Mouse (Mus musculus): ENCODE results near the gene Insrr. TPM values are rescaled to one million over a fixed set of nuclear protein-coding genes. Genes with fewer than 3 reads are reported as not detected.

Insrr gene
- total RNA-seq, 2 experiments from 2014 or later, result 0.25 to 0.35 TPM

GRCm38 (mm10) chr3:87769506-87769905 lies 27.2 kb upstream of the Insrr start:
- intact Hi-C loops (cut with DNase I; ENCODE audit: low total_unique reads), result no loop called here

GRCm38 (mm10) chr3:87770280-87770679 lies 26.5 kb upstream of the Insrr start:
- no peak for DNase-seq
- intact Hi-C loops (cut with DNase I; ENCODE audit: low total_unique reads), result loop anchor here (5.0 kb wide), 1 partner anchor 72 kb away; no protein-coding TSS in a partner anchor

More at GRCm38 (mm10) chr3:87769506-87769905, 27.2 kb upstream of the Insrr start:
- DNase-seq, result no peak

GRCm38 (mm10) chr3:87771088-87771487 lies 25.7 kb upstream of the Insrr start:
- intact Hi-C loops (cut with DNase I; ENCODE audit: low total_unique reads), result loop anchor here (5.0 kb wide), 1 partner anchor 71 kb away; no protein-coding TSS in a partner anchor
- DNase-seq, result no peak

- no peak for DNase-seq
- intact Hi-C loops (cut with DNase I; ENCODE audit: low total_unique reads), result no loop called here
These were observed 18.5 kb upstream of the Insrr start for GRCm38 (mm10) chr3:87778283-87778682.

- DNase-seq, result no peak
- intact Hi-C loops (cut with DNase I; ENCODE audit: low total_unique reads), result no loop called here
These were observed 17.7 kb upstream of the Insrr start for GRCm38 (mm10) chr3:87779086-87779485.

GRCm38 (mm10) chr3:87783282-87784023 lies 13.3 kb upstream of the Insrr start:
- intact Hi-C loops (cut with DNase I; ENCODE audit: low total_unique reads), result no loop called here

GRCm38 (mm10) chr3:87785156-87785555 lies 11.6 kb upstream of the Insrr start:
- DNase-seq, result no peak
- intact Hi-C loops (cut with DNase I; ENCODE audit: low total_unique reads), result no loop called here

More at GRCm38 (mm10) chr3:87783282-87784023, 13.3 kb upstream of the Insrr start:
- DNase-seq, result no peak

- no peak for DNase-seq
- intact Hi-C loops (cut with DNase I; ENCODE audit: low total_unique reads), result no loop called here
These were observed 11.0 kb upstream of the Insrr start for GRCm38 (mm10) chr3:87785626-87786214.

GRCm38 (mm10) chr3:87789248-87789647 lies 7.5 kb upstream of the Insrr start:
- intact Hi-C loops (cut with DNase I; ENCODE audit: low total_unique reads), result no loop called here
- DNase-seq, result no peak

- no peak for DNase-seq
- intact Hi-C loops (cut with DNase I; ENCODE audit: low total_unique reads), result no loop called here
These were observed 7.0 kb upstream of the Insrr start for GRCm38 (mm10) chr3:87789768-87790167.

- no peak for DNase-seq
- intact Hi-C loops (cut with DNase I; ENCODE audit: low total_unique reads), result no loop called here
These were observed 1.8 kb upstream of the Insrr start, which contains the start of gene Ntrk1 for GRCm38 (mm10) chr3:87794922-87795325. Gene Ntrk1 (minus strand): TSS chr3:87795162.

- peak; percentile 65 for DNase-seq
- intact Hi-C loops (cut with DNase I; ENCODE audit: low total_unique reads), result no loop called here
These were observed 1.1 kb upstream of the Insrr start for GRCm38 (mm10) chr3:87795336-87796277.

- intact Hi-C loops (cut with DNase I; ENCODE audit: low total_unique reads), result no loop called here
- no peak for DNase-seq
These were observed 4.9 kb downstream of the Insrr start for GRCm38 (mm10) chr3:87801681-87802080.

GRCm38 (mm10) chr3:87804038-87804677 lies 7.4 kb downstream of the Insrr start:
- intact Hi-C loops (cut with DNase I; ENCODE audit: low total_unique reads), result no loop called here
- DNase-seq, result no peak

GRCm38 (mm10) chr3:87809322-87809962 lies 12.7 kb downstream of the Insrr start:
- intact Hi-C loops (cut with DNase I; ENCODE audit: low total_unique reads), result no loop called here
- no peak for DNase-seq

GRCm38 (mm10) chr3:87811297-87811696 lies 14.5 kb downstream of the Insrr start:
- no peak for DNase-seq
- intact Hi-C loops (cut with DNase I; ENCODE audit: low total_unique reads), result loop anchor here (10.0 kb wide), 1 partner anchor 56 kb away; no protein-coding TSS in a partner anchor

- intact Hi-C loops (cut with DNase I; ENCODE audit: low total_unique reads), result loop anchor here (10.0 kb wide), 1 partner anchor 58 kb away; no protein-coding TSS in a partner anchor
- no peak for DNase-seq
These were observed 15.7 kb downstream of the Insrr start for GRCm38 (mm10) chr3:87812413-87812812.

- DNase-seq, result peak; percentile 34
- intact Hi-C loops (cut with DNase I; ENCODE audit: low total_unique reads), result loop anchor here (10.0 kb wide), 1 partner anchor 58 kb away; no protein-coding TSS in a partner anchor
These were observed 16.1 kb downstream of the Insrr start for GRCm38 (mm10) chr3:87812873-87813272.

- DNase-seq, result no peak
- intact Hi-C loops (cut with DNase I; ENCODE audit: low total_unique reads), result loop anchor here (10.0 kb wide), 1 partner anchor 61 kb away; no protein-coding TSS in a partner anchor
These were observed 19.4 kb downstream of the Insrr start for GRCm38 (mm10) chr3:87816166-87816565.

Measured in gastrocnemius, postnatal 14 days (tissue).